Mouse (Mus musculus): ENCODE measurements at regions not wholly inside any gene's neighbourhood (a gene's known extent, or its start where the extent isn't known, plus 50 kb on each side); places are given as distances from the start of the nearest gene placed in this dataset.

DNA sequence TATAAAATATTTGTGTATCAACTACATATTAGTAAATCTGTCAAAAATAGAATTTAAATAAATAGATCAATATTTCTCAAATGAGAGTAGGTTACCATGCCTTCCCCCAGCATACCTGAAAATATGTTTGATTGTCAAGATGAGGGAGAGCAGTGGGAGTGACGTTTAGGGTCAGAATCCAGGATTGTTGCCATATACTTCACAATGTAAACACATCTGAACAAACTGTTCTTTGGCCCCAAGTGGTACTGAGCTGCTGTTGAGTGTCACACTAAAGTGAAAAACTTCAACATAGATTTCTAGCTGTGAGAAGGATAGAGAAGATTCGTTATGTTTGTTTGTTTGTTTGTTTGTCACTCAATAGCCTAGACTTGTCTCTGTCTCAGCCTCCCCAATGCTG lies 75.1 kb upstream of the 5730522E02Rik start:
- in situ Hi-C loops (cut with MboI; ENCODE audit: low sequenced_read_pairs in 2 of 2, unreplicated experiment in 2 of 2): no loop called here

DNA sequence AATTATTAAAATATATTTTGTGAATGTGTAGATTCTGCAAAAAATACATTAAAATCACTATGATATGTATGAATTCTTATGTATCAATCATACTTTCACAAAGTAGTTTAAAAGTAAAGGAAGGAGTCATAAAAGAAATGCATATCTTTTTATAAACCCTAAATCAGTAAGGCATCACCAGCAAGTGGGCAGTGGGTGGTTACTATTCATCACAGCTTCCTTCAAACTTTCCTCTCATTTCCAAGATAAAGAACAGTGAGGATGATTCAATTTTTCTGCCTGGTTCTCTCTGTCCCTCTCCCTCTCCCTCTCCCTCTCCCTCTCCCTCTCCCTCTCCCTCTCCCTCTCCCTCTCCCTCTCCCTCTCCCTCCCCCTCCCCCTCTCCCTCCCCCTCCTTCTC lies 86.7 kb upstream of the Fancl start:
- no peak for DNase-seq (ENCODE audit: low read depth, low spot score)
- no peak for TF ChIP-seq ZC3H11A (IDR thresholded peaks at IDR 0.05; ENCODE audit: borderline replicate concordance, low read depth, low read length)
- no peak for TF ChIP-seq CHD2 (IDR thresholded peaks at IDR 0.05; ENCODE audit: low read depth, low read length)
- TF ChIP-seq MAFK (IDR thresholded peaks at IDR 0.05; ENCODE audit: insufficient read depth, low read depth, low read length): no peak
- TF ChIP-seq HCFC1 (IDR thresholded peaks at IDR 0.05; ENCODE audit: borderline replicate concordance, insufficient read depth, low read length): no peak
- H3K4me3 ChIP-seq (ENCODE audit: insufficient read depth in 1 of 2, low read depth in 1 of 2, low read length in 2 of 2, poor library complexity in 1 of 2, severe bottlenecking in 1 of 2): no peak overlapping the region
- H3K36me3 ChIP-seq (ENCODE audit: control insufficient read depth, insufficient read depth, low read length, poor library complexity, severe bottlenecking): no peaks in the 10 kb centered on the region
- in situ Hi-C loops (cut with MboI; ENCODE audit: low sequenced_read_pairs in 2 of 2, unreplicated experiment in 2 of 2): no loop called here
- no peaks in the 10 kb centered on the region for H3K9me3 ChIP-seq (ENCODE audit: control insufficient read depth, insufficient read depth, low read depth, low read length)
- H3K27ac ChIP-seq (ENCODE audit: insufficient read depth, low read depth, low read length, poor library complexity, severe bottlenecking): no peak overlapping the region
- no peak overlapping the region for H3K9ac ChIP-seq (ENCODE audit: insufficient read depth, low read depth, low read length, poor library complexity, severe bottlenecking)
- no peaks in the 10 kb centered on the region for H3K4me1 ChIP-seq (ENCODE audit: control insufficient read depth in 2 of 2, insufficient read depth in 2 of 2, low read length in 2 of 2, poor library complexity in 1 of 2)

More for the DNA sequence above, 75.1 kb upstream of the 5730522E02Rik start:
- no peak for TF ChIP-seq CHD2 (IDR thresholded peaks at IDR 0.05; ENCODE audit: low read depth, low read length)
- H3K9ac ChIP-seq (ENCODE audit: insufficient read depth, low read depth, low read length, poor library complexity, severe bottlenecking): no peak overlapping the region
- H3K36me3 ChIP-seq (ENCODE audit: control insufficient read depth, insufficient read depth, low read length, poor library complexity, severe bottlenecking): no peaks in the 10 kb centered on the region
- no peak for DNase-seq (ENCODE audit: low read depth, low spot score)
- no peak overlapping the region for H3K27ac ChIP-seq (ENCODE audit: insufficient read depth, low read depth, low read length, poor library complexity, severe bottlenecking)
- no peaks in the 10 kb centered on the region for H3K9me3 ChIP-seq (ENCODE audit: control insufficient read depth, insufficient read depth, low read depth, low read length)
- no peaks in the 10 kb centered on the region for H3K4me1 ChIP-seq (ENCODE audit: control insufficient read depth in 2 of 2, insufficient read depth in 2 of 2, low read length in 2 of 2, poor library complexity in 1 of 2)
- no peak overlapping the region for H3K4me3 ChIP-seq (ENCODE audit: insufficient read depth in 1 of 2, low read depth in 1 of 2, low read length in 2 of 2, poor library complexity in 1 of 2, severe bottlenecking in 1 of 2)

DNA sequence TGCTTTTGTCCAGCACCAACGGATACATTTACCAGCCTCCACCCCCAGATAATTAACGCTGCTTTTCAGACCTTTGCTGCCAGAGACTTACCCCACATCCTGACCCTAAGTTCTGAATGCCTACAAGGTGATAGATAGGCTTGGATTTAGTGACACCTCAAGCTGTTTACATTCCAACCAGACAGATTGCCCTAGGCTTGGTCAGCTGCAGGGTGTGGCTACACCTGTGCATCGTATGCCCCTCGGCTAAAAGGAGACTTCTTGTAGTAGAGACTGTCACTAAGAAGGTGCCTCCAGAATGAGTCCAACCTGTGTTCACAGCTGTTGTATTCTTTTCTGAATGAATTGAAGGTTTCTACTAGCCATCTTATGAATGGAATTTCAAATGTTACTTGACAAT lies 78.4 kb upstream of the Fancl start:
- H3K9me3 ChIP-seq (ENCODE audit: control insufficient read depth, insufficient read depth, low read depth, low read length): no peaks in the 10 kb centered on the region
- H3K9ac ChIP-seq (ENCODE audit: insufficient read depth, low read depth, low read length, poor library complexity, severe bottlenecking): no peak overlapping the region
- no peak overlapping the region for H3K27ac ChIP-seq (ENCODE audit: insufficient read depth, low read depth, low read length, poor library complexity, severe bottlenecking)
- in situ Hi-C loops (cut with MboI; ENCODE audit: low sequenced_read_pairs in 2 of 2, unreplicated experiment in 2 of 2): no loop called here
- no peak for TF ChIP-seq CHD2 (IDR thresholded peaks at IDR 0.05; ENCODE audit: low read depth, low read length)
- TF ChIP-seq ZC3H11A (IDR thresholded peaks at IDR 0.05; ENCODE audit: borderline replicate concordance, low read depth, low read length): no peak
- no peak for TF ChIP-seq HCFC1 (IDR thresholded peaks at IDR 0.05; ENCODE audit: borderline replicate concordance, insufficient read depth, low read length)
- TF ChIP-seq ZNF384 (IDR thresholded peaks at IDR 0.05; ENCODE audit: low read depth, low read length): no peak
- TF ChIP-seq MAFK (IDR thresholded peaks at IDR 0.05; ENCODE audit: insufficient read depth, low read depth, low read length): no peak
- H3K4me3 ChIP-seq (ENCODE audit: insufficient read depth in 1 of 2, low read depth in 1 of 2, low read length in 2 of 2, poor library complexity in 1 of 2, severe bottlenecking in 1 of 2): no peak overlapping the region
- H3K4me1 ChIP-seq (ENCODE audit: control insufficient read depth in 2 of 2, insufficient read depth in 2 of 2, low read length in 2 of 2, poor library complexity in 1 of 2): no peaks in the 10 kb centered on the region
- peak; percentile 42 for DNase-seq (ENCODE audit: low read depth, low spot score)
- no peaks in the 10 kb centered on the region for H3K36me3 ChIP-seq (ENCODE audit: control insufficient read depth, insufficient read depth, low read length, poor library complexity, severe bottlenecking)

DNA sequence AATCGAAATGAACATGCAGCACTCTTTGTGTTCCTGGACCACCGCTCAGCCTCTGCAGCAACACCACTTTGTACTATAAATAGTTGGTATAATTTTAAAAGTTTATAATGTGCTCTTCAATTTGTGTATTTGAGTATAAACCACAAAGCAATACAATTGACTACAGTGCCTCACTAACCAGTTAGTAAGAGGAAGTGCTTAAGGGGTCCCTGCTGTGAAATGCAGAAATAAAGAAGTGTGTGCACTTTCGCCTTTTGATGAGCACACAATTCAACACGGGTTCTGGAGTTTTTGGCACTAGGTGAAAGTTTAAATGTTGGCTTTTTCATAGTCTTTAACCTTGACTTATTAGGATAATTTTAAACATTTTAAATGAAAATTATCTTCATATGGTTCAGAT lies 54.7 kb upstream of the Fancl start:
- Histone ChIP-seq H3K4me3 (ENCODE audit: insufficient read depth in 1 of 2, low read depth in 1 of 2, low read length in 2 of 2, poor library complexity in 1 of 2, severe bottlenecking in 1 of 2) (no peak overlapping the region), H3K4me1 (ENCODE audit: control insufficient read depth in 2 of 2, insufficient read depth in 2 of 2, low read length in 2 of 2, poor library complexity in 1 of 2) (no peaks in the 10 kb centered on the region), H3K36me3 (ENCODE audit: control insufficient read depth, insufficient read depth, low read length, poor library complexity, severe bottlenecking) (no peaks in the 10 kb centered on the region), H3K9ac (ENCODE audit: insufficient read depth, low read depth, low read length, poor library complexity, severe bottlenecking) (no peak overlapping the region), H3K27ac (ENCODE audit: insufficient read depth, low read depth, low read length, poor library complexity, severe bottlenecking) (no peak overlapping the region), H3K9me3 (ENCODE audit: control insufficient read depth, insufficient read depth, low read depth, low read length) (no peaks in the 10 kb centered on the region)
- in situ Hi-C loops (cut with MboI; ENCODE audit: low sequenced_read_pairs in 2 of 2, unreplicated experiment in 2 of 2): no loop called here
- DNase-seq (ENCODE audit: low read depth, low spot score): no peak
- no peak for TF ChIP-seq CHD2 (IDR thresholded peaks at IDR 0.05; ENCODE audit: low read depth, low read length)
- TF ChIP-seq ZC3H11A (IDR thresholded peaks at IDR 0.05; ENCODE audit: borderline replicate concordance, low read depth, low read length): no peak
- no peak for TF ChIP-seq MAFK (IDR thresholded peaks at IDR 0.05; ENCODE audit: insufficient read depth, low read depth, low read length)
- no peak for TF ChIP-seq ZNF384 (IDR thresholded peaks at IDR 0.05; ENCODE audit: low read depth, low read length)
- no peak for TF ChIP-seq HCFC1 (IDR thresholded peaks at IDR 0.05; ENCODE audit: borderline replicate concordance, insufficient read depth, low read length)
